Mouse (Mus musculus) B cell, adult 2 months (primary cell): Measurements from ENCODE around the gene Nes.

ENCODE experiments used
- DNase-seq, 2 experiments: peaks; one replicate each; pipeline ENCODE4 v3.0.0; 2022

Nes gene

GRCm38 (mm10) chr3:87951946-87952345 lies 18.9 kb upstream of the Nes start:
- DNase-seq, result no peak

GRCm38 (mm10) chr3:87952440-87952839 lies 18.4 kb upstream of the Nes start:
- no peak for DNase-seq

DNA sequence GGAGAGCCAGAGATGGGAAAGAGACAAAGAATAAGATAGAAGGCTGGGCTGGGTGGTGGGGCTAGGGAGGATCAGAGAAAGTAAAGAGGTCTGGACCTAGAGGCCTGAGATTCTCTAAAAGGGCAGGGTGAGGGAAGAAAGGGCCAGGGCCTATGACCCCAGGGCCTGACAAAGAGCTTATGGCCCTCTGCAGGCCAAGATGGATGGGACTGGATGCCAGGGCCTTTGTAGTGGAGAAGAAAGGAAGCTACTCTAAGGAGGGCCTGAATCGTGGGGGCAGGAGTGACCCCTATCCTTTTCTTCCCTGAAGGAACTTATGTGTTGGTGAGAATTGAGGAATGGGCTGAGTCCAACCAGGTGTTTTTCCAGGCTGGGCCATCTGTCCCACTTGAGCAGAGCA lies 12.8 kb upstream of the Nes start:
- DNase-seq, result no peak

DNA sequence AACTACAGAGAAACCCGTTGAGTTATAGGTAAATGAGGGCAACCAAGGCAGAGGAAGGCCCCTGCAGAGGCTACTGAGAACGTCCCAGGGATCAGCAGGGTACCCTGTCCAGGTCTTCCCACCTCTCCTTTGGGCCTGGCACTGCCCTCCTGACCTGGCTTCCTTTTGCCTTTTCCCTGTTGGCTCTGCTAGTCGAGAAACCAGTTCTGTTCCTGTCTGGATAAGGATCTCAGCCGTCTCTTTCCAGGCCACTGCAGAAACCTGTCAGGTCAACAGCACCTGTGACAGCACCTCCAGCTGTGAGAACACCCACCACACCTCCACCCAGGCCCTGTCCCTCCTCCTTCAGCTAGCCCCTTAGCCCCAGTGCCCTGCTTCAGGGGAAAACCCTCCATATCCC lies 12.4 kb upstream of the Nes start:
- no peak for DNase-seq

DNA sequence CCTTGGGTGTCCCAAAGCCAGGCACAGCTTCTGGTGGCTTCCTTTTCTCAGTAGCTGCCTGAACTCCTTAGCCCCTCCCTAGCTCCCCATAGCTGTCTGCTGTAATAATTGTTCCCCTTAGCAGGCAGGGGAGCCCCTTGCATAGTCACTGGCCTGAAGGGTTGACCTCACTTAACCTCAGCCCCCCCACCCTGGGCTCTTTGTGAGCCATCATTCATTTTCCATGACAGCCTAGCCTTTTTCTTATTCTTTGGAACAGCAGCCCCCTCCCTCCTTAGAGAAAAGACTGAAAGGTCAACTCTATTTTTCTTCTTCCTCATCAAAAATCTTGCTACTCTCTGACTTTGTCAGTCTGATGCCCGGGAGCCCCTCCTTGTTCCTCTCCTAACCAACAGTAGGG lies 11.9 kb upstream of the Nes start:
- DNase-seq, result no peak

DNA sequence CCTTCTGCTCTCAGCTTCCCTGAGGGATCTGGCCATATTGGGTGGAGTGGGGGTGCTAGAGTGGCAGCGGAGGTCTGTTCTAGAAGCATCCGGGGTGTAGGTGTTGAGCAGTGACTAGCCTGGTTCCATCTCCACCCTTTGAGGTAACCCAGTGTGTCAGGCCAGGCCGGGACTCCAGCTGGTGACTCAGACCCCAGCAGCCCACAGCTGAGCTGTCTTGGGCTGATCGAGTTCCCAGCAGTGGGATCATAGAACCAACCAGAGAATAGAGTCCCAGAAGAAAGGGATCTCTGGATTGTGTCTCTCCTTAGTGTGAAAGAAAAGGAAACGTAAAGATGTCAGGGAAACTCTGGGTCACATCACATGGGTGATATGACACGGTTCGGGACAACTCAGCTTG lies 11.5 kb upstream of the Nes start:
- no peak for DNase-seq

DNA sequence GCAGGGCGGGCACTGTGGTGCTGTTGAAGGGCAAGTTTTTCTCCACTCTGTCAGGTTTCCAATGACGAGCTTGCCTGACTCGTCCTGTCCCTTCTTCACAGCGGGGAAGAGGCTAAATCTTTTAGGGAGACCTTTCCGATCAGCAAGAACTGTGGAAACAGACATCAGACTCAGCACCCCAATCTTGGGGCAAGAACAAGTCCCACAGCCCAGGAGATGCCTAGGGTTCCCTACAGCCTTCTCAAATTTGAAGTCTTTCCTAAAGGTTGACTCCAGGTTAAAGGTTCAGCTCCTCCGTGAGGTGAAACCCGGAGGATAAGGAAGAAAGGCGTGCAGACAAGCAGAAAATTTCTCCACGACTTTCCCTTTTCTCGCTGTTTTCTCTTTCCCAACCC lies 10.7 kb upstream of the Nes start:
- no peak for DNase-seq

- peak; percentile 73 to 74 for DNase-seq
Measured at GRCm38 (mm10) chr3:87960586-87961191, 10.2 kb upstream of the Nes start.

DNA sequence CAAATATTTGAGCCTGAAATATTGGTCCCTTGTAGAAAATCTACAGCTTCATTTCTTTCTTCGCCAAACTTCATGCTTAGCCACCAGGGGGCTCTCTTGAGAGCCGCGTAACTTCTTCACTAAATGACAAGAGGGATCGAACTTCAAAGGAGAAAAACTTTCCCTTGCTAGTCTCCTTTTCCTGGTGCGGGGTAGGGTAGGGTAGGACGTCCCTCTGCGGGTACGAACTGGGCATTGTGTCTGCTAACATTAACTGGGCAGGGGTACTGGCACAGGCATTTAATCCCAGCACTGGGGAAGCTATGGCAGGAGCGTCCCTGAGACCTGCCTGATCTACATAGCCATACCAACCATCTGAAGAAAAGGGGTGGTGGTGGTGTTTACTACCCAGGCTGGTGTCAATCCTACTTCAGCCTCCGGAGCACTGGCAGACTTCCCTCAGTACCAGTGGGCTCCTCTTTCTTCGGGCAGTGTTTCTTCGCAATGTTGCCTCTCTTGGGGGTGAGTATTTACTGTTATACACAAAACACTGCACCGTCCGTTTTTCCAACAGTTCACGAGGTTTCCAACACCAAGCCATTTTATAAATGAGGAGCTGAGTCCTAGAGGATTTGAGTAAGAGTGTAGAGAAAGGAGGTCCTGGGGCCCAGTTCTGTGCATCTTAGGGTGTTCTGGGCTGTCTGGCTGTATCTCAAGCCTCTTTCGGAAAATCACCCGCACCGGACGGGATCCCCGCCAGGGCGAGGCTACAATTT lies 517 bp upstream of the Nes start:
- peak; percentile 73 to 74 for DNase-seq

DNA sequence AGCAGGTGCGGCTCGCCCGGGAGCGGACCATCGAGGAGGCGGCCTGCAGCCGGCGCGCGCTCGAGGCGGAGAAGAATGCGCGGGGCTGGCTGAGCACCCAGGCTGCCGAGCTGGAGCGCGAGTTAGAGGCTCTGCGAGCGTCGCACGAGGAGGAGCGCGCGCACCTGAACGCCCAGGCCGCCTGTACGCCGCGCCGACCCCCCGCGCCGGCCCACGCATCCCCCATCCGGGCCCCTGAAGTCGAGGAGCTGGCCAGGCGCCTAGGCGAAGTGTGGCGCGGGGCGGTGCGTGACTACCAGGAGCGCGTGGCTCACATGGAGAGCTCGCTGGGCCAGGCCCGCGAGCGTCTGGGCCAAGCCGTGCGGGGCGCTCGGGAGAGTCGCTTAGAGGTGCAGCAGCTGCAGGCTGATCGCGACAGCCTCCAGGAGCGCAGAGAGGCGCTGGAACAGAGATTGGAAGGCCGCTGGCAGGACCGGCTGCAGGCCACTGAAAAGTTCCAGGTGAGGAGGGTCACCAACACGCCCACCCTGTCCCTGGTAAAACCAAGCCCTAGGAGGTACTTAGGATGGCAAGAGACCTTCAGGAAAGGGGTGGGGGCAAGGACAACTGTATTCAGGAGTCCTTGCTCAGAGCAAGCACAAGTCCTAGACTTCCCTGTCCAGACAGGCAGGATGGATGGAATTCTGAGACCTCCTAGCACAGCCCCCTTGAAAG lies 768 bp downstream of the Nes start:
- DNase-seq, result no peak

DNA sequence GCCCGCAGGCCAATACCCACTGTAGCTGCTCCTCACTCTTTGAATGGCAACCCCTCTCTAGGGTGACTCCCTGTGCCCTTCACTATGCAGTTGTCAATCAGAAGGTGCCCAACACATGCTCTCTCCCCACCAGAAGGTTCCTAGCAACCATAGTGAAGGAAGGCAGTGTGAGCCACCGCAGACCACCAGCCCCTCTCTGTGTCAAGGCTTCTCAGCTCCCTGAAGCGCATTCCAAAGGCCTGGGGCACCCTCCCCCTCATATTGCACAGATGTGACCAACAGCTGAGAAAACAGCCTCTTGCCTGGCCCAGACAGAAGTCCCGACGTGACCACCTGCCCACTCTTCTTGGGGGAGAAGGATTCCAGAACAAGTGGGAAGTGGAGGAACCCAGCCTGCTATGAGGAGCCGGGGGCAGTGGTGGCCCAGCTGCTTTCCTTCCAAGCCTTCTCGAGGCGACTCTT lies 1.4 kb downstream of the Nes start:
- DNase-seq, result no peak

DNA sequence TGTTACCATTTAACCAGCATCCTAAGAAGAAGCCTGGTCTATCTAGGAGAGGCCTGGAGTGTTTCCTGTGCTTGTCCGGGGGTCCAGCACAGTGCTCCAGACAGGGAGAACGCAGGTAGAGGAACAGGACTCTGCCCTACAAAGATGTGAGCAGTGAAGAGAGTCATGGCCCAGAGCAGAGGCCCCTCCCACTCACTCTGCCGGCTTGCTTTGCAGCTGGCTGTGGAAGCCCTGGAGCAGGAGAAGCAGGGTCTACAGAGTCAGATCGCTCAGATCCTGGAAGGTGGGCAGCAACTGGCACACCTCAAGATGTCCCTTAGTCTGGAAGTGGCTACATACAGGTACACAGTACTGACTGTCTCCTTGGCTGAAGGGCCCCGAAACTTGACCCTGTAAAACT lies 1.9 kb downstream of the Nes start:
- DNase-seq, result no peak

DNA sequence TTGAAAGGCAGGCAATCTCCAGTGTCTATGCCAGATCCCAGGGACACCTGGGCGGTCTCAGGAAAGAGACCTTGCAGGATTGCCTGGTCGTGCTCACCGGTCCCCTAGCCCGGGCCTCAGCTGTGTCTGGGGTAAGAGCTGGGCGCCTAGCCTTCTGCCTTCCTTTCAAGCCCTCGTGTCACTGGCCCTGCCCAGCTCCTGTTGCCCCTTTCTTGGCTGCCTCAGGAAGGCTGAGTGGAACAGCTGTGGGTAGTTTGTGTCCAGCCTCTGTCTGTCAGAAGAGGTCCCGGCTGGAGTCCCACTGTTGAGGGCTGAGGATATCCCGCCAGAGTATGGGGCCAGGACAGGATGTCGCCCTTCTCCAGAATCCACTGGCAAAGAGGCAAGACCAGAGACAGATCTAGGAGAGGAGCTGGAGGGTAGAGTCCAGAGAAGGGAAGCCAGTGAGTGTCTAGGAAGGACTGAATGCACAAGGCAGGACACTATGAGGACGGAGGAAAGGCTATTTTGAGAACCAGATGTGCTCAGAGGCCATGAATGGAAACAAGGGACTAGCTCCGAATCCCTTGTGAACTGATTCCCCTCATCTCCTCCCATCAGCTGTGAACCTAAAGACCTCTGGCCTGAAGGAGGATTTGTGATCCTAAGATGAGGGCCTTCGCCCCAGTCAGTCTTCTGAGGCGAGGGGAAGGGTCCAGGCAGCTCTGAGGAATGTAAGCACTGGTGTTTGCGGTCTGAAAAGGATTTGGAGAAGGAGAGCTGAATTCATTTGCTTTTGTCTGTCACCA lies 2.9 kb downstream of the Nes start:
- DNase-seq, result no peak

- DNase-seq, result no peak
Measured at GRCm38 (mm10) chr3:87974381-87974987, 3.6 kb downstream of the Nes start.

DNA sequence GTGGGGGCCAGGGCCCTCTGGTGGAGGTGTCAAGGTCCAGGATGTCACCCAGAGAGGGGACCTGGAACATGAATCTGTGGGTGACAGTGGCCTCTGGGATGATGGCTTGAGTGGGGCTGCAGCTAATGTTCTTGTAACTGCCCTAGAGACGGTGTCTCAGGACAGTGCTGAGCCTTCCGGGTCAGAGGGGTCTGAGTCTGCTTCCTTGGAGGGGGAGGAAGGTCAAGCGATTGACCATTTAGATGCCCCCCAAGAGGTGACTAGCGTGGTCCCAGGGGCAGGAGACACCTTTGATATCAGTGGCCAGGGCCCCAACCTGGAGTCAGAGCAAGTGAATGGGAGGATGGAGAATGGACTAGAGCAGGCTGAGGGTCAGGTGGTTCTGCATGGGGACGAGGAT lies 8.6 kb downstream of the Nes start:
- no peak for DNase-seq

GRCm38 (mm10) chr3:87980085-87980484 lies 9.2 kb downstream of the Nes start:
- no peak for DNase-seq

GRCm38 (mm10) chr3:87980728-87981127 lies 9.8 kb downstream of the Nes start:
- DNase-seq, result no peak

DNA sequence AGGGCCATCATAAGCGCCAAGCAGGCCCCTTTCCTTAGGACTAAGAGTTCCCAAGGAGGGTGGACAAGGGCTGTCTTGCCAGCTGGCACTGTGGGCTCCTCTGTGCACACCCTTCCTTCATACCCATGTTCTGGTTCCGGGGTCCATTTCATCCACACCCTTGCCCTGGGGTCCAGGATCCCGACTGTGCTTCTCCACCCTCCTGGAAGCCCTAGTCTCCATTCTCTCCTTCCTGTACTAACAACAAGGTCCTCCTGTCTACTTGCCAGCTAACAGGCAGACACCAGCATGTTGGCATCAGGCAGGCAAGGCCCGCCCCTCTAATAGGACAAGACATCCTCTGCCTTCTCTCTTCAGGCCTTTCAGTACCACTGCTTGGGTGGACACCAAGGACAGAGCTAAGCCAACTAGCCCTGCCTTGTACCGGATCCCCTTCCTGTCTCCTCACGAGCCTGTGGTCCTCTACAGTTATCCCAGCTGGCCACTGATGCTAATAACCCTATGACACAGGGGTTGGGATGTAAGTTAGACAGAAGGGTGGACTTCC lies 10.4 kb downstream of the Nes start:
- DNase-seq, result no peak

DNA sequence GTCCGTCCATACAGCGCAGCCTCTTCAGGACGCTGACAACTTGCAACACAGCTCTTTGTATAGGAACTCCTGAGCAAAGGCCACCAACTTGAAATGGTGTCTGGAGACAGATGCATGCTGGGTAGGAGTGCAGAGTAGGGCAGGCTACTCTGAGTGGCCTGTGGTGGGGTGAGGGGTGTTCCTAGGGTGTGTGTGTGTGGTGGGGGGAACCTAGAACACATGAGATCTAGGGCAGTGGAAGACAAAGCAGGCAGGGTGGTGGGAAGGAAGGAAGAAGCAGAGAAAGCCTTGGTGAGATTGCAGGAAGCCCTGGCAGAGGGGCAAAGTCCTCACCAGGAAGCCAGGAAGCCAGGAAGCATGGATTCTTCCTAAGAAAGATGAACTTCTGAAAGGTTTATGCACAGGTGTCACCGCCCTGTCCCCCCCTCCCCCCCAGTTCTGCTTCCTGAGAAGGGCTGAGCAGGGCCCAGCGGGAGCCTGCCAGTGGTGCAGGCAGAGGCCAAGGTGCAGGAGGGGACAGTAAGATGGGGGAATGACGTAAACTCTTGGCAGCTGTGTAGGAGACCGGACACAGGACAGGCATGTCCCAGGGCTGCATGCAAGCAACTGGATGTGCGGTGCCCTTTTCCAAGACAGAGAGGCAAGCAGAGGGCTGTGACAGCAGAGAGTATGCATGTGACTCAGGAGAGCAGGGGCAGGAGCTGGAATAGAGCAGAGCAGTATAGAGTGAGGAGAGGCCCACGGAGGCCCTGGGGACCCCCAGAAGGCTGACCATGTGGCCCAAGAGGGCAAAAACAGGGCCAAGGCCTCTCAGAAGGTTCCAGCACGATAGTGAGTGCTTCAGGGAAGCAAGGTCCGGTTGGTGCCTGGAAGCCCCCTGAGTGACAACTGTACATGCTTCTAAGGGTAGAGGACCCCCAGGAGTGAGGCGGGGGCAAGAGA lies 11.3 kb downstream of the Nes start:
- DNase-seq, result no peak

DNA sequence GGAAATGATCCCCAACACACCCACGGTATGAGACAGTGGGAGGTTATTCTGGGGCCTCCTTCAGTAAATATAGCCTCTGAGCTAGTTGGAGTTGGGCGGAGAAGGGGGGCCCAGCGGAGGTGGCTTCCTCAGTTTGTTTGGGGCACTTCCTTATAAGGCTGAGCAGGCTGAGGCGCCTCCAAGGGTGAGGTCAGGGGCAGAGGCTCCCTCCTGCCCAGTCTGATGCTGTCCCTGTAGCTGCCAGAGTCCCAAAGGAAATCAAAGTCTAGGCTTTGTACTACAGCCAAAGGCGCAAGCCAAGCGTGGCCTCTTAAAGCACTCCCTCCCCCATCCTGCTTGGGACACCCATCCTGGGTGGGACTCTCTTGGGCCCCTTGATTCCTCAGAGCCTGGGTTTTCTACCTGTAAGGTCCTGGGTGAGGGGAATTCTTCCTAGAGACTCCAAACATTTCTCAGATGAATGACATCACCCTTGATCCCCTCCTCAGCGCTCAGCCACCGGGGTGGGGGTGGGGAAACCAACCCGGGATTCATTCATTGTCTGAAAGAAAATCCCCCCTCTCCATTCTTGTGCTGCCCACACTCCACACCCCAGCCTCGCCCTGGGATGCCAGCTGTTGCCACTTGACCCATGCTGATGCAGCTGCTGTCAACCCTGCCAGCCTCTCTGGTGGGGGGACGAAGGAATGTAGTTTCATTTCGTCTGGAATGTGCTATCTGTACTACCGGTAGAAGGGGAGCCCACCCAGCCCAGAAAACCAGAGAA lies 12.1 kb downstream of the Nes start:
- no peak for DNase-seq

GRCm38 (mm10) chr3:87983627-87984026 lies 12.7 kb downstream of the Nes start:
- no peak for DNase-seq
